Mouse (Mus musculus): ENCODE results near the gene E130114P18Rik. TPM values are rescaled to one million over a fixed set of nuclear protein-coding genes. Genes with fewer than 3 reads are reported as not detected.

E130114P18Rik gene
- polyA plus RNA-seq, 1 experiment from 2014 or later: 1.6 TPM

- Histone ChIP-seq H3K36me3 (ENCODE audit: control insufficient read depth, insufficient read depth) (no peaks in the 10 kb centered on the region), H3K4me3 (ENCODE audit: low read depth, low read length) (no peak overlapping the region), H3K4me1 (replicated peaks; ENCODE audit: control insufficient read depth, insufficient read depth, low read length) (no peaks in the 10 kb centered on the region), H3K9me3 (ENCODE audit: control insufficient read depth) (no peaks in the 10 kb centered on the region), H3K4me2 (replicated peaks; ENCODE audit: low read depth) (no peak overlapping the region), H3K27me3 (replicated peaks; ENCODE audit: control insufficient read depth, insufficient read depth, low read length) (no peaks in the 10 kb centered on the region), H3K9ac (ENCODE audit: low read depth, low read length) (no peak overlapping the region), H3K27ac (ENCODE audit: low read depth, low read length) (no peak overlapping the region)
- no peak for TF ChIP-seq CTCF (IDR thresholded peaks at IDR 0.05; ENCODE audit: low read depth)
- ATAC-seq: no peak
These were observed 38.1 kb upstream of the E130114P18Rik start for GRCm38 (mm10) chr4:97816001-97816400.

GRCm38 (mm10) chr4:97814515-97814914 is 36.6 kb upstream of the E130114P18Rik start:
- H3K9me3 ChIP-seq (ENCODE audit: control insufficient read depth): no peaks in the 10 kb centered on the region
- no peak overlapping the region for H3K4me2 ChIP-seq (replicated peaks; ENCODE audit: low read depth)
- WGBS: 84% methylated on average over 7 of the region's 7 CpGs
- no peak overlapping the region for H3K27ac ChIP-seq (ENCODE audit: low read depth, low read length)
- H3K4me3 ChIP-seq (ENCODE audit: low read depth, low read length): no peak overlapping the region
- H3K27me3 ChIP-seq (replicated peaks; ENCODE audit: control insufficient read depth, insufficient read depth, low read length): no peaks in the 10 kb centered on the region
- H3K9ac ChIP-seq (ENCODE audit: low read depth, low read length): no peak overlapping the region
- TF ChIP-seq CTCF (IDR thresholded peaks at IDR 0.05; ENCODE audit: low read depth): no peak
- no peaks in the 10 kb centered on the region for H3K4me1 ChIP-seq (replicated peaks; ENCODE audit: control insufficient read depth, insufficient read depth, low read length)
- H3K36me3 ChIP-seq (ENCODE audit: control insufficient read depth, insufficient read depth): no peaks in the 10 kb centered on the region
- ATAC-seq: no peak

GRCm38 (mm10) chr4:97813996-97814395 is 36.1 kb upstream of the E130114P18Rik start:
- WGBS: 66% methylated on average over 4 of the region's 4 CpGs

GRCm38 (mm10) chr4:97813035-97813434 is 35.2 kb upstream of the E130114P18Rik start:
- ATAC-seq: no peak
- TF ChIP-seq CTCF (IDR thresholded peaks at IDR 0.05; ENCODE audit: low read depth): no peak
- Histone ChIP-seq H3K4me3 (ENCODE audit: low read depth, low read length) (no peak overlapping the region), H3K4me2 (replicated peaks; ENCODE audit: low read depth) (no peak overlapping the region), H3K9me3 (ENCODE audit: control insufficient read depth) (no peaks in the 10 kb centered on the region), H3K27ac (ENCODE audit: low read depth, low read length) (no peak overlapping the region), H3K36me3 (ENCODE audit: control insufficient read depth, insufficient read depth) (no peaks in the 10 kb centered on the region), H3K9ac (ENCODE audit: low read depth, low read length) (no peak overlapping the region), H3K4me1 (replicated peaks; ENCODE audit: control insufficient read depth, insufficient read depth, low read length) (no peaks in the 10 kb centered on the region), H3K27me3 (replicated peaks; ENCODE audit: control insufficient read depth, insufficient read depth, low read length) (no peaks in the 10 kb centered on the region)
- WGBS: 69% methylated on average over 5 of the region's 5 CpGs

More at GRCm38 (mm10) chr4:97813996-97814395, 36.1 kb upstream of the E130114P18Rik start:
- H3K9ac ChIP-seq (ENCODE audit: low read depth, low read length): no peak overlapping the region
- no peak for ATAC-seq
- no peaks in the 10 kb centered on the region for H3K4me1 ChIP-seq (replicated peaks; ENCODE audit: control insufficient read depth, insufficient read depth, low read length)
- H3K4me2 ChIP-seq (replicated peaks; ENCODE audit: low read depth): no peak overlapping the region
- no peaks in the 10 kb centered on the region for H3K36me3 ChIP-seq (ENCODE audit: control insufficient read depth, insufficient read depth)
- TF ChIP-seq CTCF (IDR thresholded peaks at IDR 0.05; ENCODE audit: low read depth): no peak
- no peak overlapping the region for H3K27ac ChIP-seq (ENCODE audit: low read depth, low read length)
- no peaks in the 10 kb centered on the region for H3K9me3 ChIP-seq (ENCODE audit: control insufficient read depth)
- H3K4me3 ChIP-seq (ENCODE audit: low read depth, low read length): no peak overlapping the region
- no peaks in the 10 kb centered on the region for H3K27me3 ChIP-seq (replicated peaks; ENCODE audit: control insufficient read depth, insufficient read depth, low read length)

- no peaks in the 10 kb centered on the region for H3K36me3 ChIP-seq (ENCODE audit: control insufficient read depth, insufficient read depth)
- no peaks in the 10 kb centered on the region for H3K27me3 ChIP-seq (replicated peaks; ENCODE audit: control insufficient read depth, insufficient read depth, low read length)
- 87% methylated on average over 7 of the region's 7 CpGs for WGBS
- no peak overlapping the region for H3K4me2 ChIP-seq (replicated peaks; ENCODE audit: low read depth)
- H3K27ac ChIP-seq (ENCODE audit: low read depth, low read length): no peak overlapping the region
- TF ChIP-seq CTCF (IDR thresholded peaks at IDR 0.05; ENCODE audit: low read depth): no peak
- no peaks in the 10 kb centered on the region for H3K4me1 ChIP-seq (replicated peaks; ENCODE audit: control insufficient read depth, insufficient read depth, low read length)
- H3K9me3 ChIP-seq (ENCODE audit: control insufficient read depth): no peaks in the 10 kb centered on the region
- no peak overlapping the region for H3K4me3 ChIP-seq (ENCODE audit: low read depth, low read length)
- H3K9ac ChIP-seq (ENCODE audit: low read depth, low read length): no peak overlapping the region
- no peak for ATAC-seq
These were observed 32.6 kb upstream of the E130114P18Rik start for GRCm38 (mm10) chr4:97810348-97810939.

GRCm38 (mm10) chr4:97809582-97810295 is 31.9 kb upstream of the E130114P18Rik start:
- H3K4me3 ChIP-seq (ENCODE audit: low read depth, low read length): no peak overlapping the region
- no peak overlapping the region for H3K4me2 ChIP-seq (replicated peaks; ENCODE audit: low read depth)
- no peak for TF ChIP-seq CTCF (IDR thresholded peaks at IDR 0.05; ENCODE audit: low read depth)
- H3K27ac ChIP-seq (ENCODE audit: low read depth, low read length): no peak overlapping the region
- no peak for ATAC-seq
- no peak overlapping the region for H3K9ac ChIP-seq (ENCODE audit: low read depth, low read length)
- H3K4me1 ChIP-seq (replicated peaks; ENCODE audit: control insufficient read depth, insufficient read depth, low read length): no peaks in the 10 kb centered on the region
- no peaks in the 10 kb centered on the region for H3K9me3 ChIP-seq (ENCODE audit: control insufficient read depth)
- no peaks in the 10 kb centered on the region for H3K27me3 ChIP-seq (replicated peaks; ENCODE audit: control insufficient read depth, insufficient read depth, low read length)
- WGBS: 84% methylated on average over 4 of the region's 4 CpGs
- H3K36me3 ChIP-seq (ENCODE audit: control insufficient read depth, insufficient read depth): no peaks in the 10 kb centered on the region
